Mouse (Mus musculus): ENCODE data around the gene Phlpp1.

Gene Phlpp1

DNA sequence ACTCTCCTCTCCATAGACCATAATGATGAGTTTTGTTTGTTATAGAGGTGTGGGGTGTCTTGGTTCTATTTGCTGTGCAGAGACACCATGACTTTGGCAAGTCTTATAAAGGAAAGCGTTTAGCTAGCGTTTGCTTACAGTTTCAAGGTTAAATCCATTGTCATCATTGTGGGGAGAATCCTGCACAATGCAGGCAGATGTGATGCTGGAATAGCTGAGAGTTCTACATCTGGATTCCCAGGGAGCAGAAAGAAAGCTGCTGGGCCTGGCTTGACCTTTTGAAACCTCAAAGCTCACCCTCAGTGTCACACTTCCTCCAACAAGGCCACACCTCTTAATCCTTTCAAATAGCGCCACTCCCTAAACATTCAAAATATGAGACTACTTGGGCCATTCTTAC lies 7.4 kb upstream of the Phlpp1 start:
- DNase-seq (ENCODE audit: low spot score in 2 of 2) = no peak

DNA sequence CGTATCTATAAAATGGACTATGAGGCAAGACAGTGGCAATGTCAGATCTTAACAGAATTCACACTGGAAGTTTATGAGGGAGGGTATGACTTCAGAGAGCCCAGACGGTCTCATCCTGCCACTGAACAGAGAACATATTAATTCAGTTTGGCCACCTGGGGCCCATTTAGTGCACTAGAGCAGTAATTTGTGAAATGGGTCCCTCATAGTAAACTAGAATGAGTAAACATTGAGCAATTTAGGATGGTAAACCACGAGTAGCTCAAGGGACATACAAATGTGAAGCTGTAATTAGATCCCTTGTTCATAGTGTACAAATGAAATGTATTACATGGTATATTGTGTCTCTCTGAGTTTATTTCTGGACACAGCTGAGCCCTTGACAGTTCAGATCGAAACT lies 3.6 kb upstream of the Phlpp1 start:
- DNase-seq (ENCODE audit: low spot score in 2 of 2) = no peak

DNA sequence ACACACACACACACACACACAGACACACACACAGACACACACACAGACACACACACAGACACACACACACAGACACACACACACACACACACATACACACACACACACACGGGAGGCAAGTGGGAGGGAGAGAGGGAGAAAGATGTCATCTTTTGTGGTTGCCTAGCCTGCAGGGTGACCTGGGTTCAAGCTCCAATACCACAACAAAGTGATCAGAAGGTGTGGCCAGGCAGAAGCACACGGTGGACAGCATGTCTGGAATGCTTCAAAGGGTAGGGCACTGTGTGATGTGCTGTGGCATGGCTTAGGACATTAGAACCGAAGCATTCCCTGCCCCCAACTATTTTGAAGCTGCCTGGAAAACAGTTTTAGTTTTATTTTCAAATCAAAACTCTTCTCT lies 2.8 kb upstream of the Phlpp1 start:
- DNase-seq (ENCODE audit: low spot score in 2 of 2) = no peak

DNA sequence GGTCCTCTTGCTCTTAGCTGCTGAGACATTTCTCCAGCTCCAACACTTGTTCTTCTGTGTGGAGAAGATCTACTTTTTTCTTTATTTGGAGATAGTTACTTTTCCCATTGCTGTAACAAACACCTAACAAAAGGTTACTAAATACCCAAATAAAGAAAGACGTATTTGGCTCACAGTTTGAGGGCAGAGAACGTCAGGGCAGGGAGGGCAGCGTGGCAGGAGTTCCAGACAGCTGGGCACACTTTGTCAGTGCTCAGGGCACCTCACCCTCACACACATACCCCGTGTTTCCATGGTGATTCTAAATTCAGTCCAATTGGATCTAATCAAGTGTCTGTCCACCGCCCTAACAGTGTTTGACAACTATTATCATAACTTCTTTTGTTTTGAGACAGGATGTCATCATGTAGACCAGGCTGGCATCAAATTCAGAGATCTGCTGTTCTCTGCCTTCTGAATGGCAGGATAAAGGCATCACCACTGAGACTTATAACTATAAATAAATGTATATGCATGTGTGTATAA lies 1.7 kb upstream of the Phlpp1 start:
- no peak for DNase-seq (ENCODE audit: low spot score in 2 of 2)

DNA sequence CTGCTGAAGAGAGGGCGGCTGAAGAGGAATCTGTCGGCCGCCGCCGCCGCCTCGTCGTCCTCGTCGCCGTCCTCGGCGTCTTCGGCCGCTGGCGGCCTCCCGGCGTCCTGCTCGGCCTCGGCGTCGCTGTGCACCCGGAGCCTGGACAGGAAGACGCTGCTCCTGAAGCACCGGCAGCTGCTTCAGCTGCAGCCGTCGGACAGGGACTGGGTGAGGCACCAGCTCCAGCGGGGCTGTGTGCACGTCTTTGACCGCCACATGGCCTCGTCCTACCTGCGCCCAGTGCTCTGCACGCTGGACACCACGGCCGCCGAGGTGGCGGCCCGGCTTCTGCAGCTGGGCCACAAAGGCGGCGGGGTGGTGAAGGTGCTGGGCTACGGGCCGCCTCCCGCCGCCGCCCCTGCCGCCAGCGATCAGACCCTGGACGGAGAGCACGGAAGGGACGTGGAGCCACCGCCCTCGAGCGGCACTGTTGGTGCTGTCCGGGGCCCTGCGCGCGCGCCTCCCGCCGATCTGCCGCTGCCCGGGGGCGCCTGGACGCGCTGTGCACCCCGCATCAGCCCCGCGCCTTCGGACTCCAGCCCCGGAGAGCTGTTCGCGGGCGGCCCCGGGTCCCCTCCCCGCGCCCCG lies 864 bp downstream of the Phlpp1 start:
- peak; percentile 5 to 54 for DNase-seq (ENCODE audit: low spot score in 2 of 2)

DNA sequence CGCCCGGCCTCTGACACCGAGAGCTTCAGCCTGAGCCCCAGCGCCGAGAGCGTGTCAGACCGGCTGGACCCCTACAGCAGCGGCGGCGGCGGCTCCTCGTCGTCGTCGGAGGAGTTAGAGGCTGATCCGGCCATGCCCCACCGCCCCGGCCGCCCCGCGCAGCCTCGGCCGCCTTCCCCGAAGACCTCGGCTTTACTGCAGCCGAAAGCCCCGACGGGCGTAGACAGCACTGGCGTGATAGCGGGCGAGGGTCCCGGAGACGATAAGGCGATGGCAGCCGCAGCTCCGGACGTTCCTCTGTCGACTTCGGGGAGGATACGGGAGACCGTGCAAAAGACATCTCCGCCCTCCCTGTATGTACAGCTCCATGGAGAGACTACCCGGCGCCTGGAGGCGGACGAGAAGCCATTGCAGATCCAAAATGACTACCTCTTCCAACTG lies 1.4 kb downstream of the Phlpp1 start:
- DNase-seq (ENCODE audit: low spot score in 2 of 2) = peak; percentile 4 to 43

DNA sequence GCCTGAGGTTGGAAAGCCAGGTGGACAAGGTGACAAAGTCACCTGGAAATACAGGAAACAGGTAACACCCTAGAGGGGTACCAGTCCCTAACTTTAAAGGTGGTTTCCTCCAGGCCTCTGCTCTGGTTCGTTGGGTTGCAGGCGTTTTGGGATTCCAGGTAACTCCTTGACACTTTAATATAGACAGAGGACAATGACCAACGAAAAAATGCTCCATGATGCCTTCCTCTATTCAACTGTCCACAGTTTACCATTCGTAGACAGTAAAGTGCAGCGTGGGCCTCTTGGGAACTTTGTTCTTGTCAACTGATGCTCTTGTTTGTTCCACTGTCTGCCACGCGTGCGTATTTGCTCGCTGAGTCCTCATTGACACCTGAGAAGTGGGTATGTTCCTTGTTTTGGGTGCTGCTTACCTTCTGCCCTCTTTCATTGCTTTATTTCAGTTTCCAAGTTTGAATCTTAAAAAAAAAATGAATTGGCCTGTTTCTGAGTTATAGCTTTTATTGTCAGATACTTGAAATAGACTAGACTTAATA lies 2.1 kb downstream of the Phlpp1 start:
- DNase-seq (ENCODE audit: low spot score in 2 of 2) = peak in 1 of 2 experiments; percentile 16

DNA sequence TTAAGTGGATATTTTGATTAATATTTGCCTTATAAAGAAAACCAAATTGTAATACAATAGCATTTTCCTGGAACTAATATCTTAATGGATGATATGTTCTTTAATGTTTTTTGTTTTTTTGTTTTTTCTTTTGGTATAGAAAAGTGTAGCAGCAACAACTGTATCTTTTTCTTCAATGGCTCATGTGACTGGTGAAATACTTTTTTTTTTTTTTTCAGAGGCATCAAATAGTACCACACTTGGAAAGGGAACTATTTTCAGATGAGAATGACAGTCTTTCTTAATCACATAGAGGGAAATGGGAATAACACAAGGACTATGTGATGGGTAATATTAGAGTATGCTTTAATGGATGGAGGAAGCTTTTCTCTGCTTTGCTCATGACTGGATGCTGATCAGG lies 3.0 kb downstream of the Phlpp1 start:
- no peak for DNase-seq (ENCODE audit: low spot score in 2 of 2)

DNA sequence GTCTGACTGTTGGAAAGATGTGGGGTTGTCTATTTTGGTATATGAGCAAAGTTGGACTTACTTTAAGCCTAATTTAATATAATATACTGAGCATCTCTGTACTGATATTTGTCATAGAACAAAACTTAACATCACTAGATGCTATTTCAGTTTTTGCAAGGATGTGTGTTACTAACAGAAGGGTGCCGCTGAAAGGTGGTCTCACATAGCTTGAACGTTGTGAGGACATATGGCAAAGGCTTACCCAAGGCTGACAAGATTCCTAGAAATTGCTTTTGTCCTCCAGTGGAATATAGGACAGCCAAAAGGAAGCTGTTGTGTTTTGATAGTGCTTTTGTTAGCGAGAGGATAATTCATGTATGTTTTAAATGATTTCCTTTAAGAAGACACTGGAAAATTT lies 3.8 kb downstream of the Phlpp1 start:
- no peak for DNase-seq (ENCODE audit: low spot score in 2 of 2)

DNA sequence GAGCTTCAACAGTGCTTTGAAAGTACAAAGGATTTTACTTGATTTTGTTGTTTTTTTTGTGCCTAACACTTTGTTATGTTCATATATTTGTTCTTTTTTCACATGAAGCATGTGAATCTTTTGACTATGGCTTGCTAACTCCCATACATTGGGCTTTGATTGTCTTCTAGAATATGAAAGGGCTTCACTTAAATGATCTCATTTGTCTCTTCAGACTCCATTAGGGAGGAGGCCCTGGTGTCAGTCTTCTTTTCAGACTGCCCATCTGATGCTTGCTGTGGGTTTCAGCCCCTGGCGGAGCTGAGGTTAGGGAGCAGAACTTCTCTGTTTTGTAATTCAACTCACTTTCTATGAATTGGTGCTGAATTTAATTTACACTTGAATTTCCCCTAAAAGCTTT lies 5.2 kb downstream of the Phlpp1 start:
- no peak for DNase-seq (ENCODE audit: low spot score in 2 of 2)

DNA sequence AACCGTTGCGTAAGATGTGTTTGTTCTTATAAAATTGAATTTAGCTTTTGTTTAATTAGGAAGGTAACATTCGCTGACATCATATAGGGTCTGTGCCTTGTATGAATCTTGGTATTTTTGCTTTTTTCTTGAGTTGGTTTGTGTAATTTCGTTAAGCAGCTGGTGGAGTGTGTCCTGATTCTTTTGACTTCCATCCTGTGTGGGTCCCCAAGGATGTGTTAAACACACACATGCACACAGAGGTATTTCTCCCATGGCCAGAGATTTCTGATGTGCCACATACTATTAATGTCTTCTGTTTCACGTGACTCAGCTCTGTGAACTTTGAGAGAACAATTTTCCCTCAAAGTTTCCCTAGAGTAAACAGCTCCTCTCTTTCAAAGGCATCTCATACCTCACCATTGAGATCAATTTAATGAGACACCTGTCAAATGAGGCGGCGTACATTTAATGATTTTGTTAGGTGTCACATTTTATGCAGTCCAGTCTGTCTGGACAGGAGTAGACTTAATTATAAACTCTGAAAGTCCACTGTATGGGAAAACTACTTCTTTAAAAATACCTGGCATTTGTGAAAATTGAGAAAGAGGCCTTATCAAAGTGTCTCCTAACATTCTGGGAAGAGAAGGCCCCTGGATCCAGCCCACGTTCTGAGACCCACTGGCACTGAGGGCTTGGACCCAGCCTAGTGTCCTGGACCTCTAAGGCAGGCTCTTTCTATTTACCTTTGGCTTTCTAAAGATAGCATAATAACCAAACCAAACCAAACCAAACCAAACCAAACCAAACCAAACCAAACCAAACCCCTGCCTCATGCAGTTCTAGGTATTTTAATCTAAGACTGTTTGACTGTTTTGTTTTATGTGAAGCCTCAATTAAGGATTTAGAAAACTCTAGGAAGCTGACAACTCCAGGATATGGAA lies 6.6 kb downstream of the Phlpp1 start:
- no peak for DNase-seq (ENCODE audit: low spot score in 2 of 2)

DNA sequence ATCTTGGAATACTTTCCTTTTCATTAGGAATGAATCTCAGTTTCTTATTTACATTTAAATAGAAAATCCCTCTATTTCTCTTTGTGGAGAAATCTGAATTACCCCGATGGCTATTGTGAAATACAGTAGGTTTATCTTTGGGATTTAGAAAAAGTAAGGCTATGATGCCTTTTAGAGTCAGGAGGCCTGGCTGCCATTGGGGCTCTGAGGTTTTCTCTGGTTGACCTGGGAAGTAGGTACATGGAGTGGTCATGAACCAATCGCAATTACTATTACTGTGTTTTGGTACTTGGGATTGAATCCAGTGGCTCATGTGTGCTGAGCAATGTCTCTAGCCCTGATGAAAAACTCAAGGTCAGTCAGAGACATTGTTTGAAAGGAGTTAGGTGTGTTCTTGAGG lies 12.1 kb downstream of the Phlpp1 start:
- no peak for DNase-seq (ENCODE audit: low spot score in 2 of 2)

DNA sequence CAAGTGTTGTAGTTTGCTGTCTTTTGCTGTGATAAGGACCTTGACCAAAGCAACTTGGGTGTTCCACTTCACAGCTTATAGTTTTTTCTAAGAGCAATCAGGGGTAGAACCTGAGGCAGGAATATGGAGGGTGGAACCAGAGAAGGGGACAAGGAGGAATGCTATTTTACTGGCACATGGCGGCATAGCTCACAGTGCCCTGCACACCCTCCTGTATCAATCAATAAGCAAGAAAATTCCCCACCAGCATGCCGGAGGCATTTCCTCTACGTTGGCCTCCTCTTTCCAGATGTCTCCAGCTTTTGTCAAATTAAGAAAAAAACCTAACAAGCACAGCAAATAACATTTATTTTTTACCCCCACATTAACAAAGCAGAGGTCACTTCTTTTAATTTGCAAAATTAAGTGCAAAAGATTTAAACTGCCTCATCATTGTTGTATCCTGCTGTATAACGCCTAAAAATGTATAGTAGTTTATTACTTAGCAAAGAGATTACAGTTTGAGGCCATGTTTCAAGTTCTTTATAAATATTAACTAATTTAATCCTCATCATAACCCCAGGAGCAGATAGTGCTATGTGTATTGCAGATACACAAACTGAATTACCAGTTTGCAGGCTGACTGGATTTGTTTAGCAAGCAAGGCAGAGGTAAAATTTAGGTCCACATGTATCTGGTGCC lies 13.4 kb downstream of the Phlpp1 start:
- DNase-seq (ENCODE audit: low spot score in 2 of 2) = no peak

DNA sequence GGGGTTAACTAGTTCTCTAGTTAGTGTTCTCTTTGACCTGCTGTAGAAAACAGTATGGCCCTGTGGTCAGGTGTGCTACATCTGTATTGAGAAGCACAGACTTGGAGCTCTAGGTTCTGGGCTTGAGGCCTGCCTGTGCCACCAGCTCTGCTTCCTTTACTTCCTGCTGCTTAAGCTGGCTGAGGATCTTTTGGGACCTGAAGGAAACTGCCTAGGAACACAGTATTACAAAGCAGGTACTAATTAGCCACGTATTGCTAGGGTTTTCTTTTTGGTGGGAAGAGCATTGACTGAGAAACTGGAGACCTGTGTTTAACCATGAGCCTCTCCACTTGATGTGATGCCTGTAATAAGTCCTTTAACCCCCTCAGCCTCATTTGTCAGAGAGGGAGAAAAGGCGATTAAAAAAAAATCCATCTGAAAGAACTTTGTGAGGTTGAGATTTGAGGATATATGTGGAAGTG lies 13.9 kb downstream of the Phlpp1 start:
- DNase-seq (ENCODE audit: low spot score in 2 of 2) = no peak

DNA sequence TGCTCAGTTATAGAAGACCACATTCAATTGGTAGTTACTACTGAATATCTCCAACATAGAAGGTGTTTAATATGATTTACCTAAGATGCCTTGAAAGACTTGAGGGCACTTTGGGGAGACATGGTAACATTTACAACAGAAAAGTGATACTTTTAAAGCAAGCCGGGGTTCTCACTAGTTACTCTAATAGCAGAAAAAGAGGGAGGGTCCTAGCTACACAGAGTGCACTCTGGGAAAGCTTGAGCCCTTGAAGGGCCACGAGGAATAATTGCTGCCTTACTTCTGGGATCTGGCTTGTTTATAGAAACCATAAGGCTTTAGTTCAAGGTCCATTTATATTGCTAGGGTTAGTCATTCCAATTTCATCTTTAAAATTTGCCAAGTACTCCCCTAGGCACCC lies 14.5 kb downstream of the Phlpp1 start:
- no peak for DNase-seq (ENCODE audit: low spot score in 2 of 2)

DNA sequence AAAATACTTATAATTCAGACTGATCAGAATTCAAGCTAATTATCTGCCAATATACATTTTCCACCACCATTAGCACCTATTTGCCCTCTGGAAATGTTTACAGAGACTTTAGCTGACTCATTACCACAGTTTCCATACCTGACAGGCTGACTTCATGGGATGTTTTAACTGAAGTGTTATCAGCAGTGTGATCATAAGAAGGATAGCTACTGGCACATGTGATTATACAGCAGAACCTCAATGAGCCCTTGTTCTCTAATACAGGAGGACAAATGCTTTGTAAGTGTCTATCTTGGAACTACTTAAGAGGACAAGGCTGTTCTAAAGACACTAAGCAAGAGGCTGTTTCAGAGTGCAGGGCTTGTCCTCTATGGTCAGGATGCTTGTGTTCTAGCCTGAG lies 15.9 kb downstream of the Phlpp1 start:
- no peak for DNase-seq (ENCODE audit: low spot score in 2 of 2)

DNA sequence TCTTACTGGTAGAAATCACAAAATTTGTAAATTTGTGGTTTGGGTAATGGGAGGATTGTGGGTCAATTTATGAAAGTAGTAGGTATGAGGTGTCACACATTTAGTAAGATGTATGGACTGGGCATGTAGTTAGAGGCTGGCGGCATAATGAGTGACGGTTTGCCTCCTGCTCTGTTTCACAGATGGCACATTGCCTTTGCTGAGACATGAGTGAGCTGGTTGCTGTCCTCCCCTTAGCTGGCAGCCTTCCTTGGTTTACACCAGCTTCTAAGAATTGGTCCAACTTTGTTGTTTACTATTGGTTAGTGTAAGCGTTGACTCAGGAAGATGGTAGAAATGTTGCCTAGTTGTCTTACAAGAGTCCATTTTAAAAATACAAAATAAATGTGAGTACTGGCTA lies 17.2 kb downstream of the Phlpp1 start:
- DNase-seq (ENCODE audit: low spot score in 2 of 2) = no peak

DNA sequence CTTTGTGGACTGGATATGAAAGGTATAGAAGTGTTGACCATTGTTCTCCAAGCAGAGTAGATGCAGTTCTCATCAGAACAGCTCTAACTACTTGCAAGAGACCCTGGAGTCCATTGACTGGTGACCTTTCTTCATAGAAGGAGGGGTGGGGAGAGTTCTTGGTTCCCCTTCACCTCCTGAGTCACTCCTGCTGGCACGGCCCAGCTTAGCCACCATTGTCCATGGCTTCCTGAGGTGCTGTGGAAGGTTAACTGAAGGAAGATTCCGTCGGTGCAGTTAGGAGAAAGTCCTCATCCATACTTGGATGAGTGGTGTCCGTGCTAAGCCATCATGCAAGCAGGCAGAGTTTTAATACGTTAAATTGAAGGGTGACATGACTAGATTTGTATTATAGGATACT lies 17.8 kb downstream of the Phlpp1 start:
- DNase-seq (ENCODE audit: low spot score in 2 of 2) = no peak

DNA sequence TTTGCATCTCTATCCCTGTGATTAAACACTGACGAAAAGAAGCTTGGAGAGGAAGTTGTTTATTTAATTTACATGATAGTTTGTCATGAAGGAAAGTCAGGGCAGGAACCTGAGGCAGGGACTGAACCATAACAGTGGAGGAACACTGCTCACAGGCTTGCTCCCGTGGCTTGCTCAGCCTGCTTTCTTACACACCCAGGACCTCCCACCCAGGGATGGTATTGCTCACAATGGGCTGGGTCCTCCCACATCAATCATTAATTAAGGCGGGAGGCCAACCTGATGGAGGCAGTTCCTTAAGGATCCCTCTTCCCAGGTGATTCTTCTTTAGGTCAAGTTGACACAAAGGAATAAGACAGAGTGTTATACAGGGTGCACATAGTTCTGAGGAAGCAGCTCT lies 19.1 kb downstream of the Phlpp1 start:
- DNase-seq (ENCODE audit: low spot score in 2 of 2) = no peak

DNA sequence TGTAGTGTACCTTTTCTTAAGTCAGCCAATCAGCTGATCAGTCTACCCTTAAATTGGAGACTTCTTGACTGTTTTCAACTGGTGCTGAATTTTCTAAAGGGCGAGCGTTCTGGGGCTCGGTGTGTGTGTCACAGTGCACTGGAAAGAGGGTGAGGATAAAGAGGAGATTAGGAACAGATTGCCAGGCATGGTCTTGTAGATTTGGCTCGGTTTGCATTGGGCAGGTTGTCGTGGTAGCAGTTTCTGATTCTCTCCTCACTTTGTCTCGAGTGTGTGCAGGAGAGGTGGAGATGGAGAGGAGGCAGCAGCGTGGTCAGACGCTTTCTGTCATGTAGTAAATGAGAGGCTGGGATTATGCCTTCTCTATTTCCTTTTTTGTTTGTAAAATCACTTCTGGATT lies 20.3 kb downstream of the Phlpp1 start:
- no peak for DNase-seq (ENCODE audit: low spot score in 2 of 2)

DNA sequence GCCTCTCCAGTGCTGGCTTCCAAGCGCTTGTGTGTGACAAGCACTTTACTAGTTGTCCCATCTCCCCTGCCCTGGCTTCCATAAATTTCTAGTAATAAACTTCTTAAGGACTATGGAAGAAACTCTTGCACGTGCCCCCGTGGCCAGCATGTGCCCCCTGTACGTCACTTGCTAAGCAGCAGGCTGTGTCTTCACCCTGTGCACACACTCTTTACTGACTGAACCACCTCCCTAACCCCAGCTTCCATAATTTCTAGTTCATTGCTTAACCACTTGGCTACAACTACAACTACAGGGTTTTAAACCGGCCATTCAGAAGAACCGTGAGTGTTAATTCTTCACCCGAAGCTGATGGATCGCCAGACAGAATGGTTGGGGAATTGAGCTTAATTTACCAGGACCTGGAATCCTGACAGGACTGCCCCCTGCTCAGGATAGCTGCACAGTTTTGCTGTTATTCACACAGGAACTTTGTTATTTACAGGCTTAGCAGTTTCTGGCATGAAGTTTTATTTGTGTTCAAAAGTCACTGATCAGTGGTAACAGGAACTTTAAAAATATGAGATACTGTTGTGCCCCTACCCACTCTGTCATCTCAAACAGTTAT lies 21.4 kb downstream of the Phlpp1 start:
- no peak for DNase-seq (ENCODE audit: low spot score in 2 of 2)

DNA sequence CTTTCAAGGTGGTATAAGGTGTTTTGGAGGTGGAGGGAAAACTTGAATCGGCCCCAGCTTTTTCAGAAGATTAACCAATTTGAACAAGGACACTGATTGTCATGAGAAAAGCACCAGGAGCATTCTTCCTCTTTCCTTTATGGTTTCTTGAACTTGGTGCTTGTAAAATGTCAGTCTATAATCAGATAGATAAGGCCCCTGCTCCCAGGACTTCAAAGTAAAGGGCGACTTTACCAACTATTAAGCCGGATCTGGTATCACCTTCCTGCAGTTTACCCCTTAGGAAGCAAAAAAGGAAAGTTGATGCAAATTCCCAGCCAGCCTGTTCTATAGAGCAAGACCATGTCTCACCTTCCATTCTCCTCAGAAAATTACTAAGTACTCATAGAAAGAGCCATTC lies 21.9 kb downstream of the Phlpp1 start:
- no peak for DNase-seq (ENCODE audit: low spot score in 2 of 2)

Data from urinary bladder, adult 18-20 months (tissue).